Mouse (Mus musculus): ENCODE measurements around the gene Plch2.

DNA sequence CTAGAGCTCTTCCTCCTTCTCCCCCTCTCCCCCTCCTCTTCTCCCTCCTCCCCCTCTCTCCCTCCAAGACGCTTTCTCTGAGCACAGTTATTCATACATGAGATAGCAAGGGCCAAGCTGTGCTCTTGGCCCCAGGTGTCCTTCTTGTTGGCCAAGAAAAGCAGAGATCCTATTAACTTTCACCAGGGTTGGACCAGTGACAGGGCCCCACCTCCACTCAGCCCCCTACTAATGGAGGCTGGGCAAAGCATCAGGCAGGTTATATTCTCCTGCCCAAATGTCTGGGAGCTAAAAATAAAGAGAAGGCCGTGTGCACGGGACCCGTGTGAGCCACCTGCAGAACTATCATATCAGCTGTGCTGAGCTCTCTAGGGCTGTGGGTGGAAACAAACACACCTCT is 61.7 kb downstream of the Plch2 start:
- TF ChIP-seq POLR2A (IDR thresholded peaks at IDR 0.05; ENCODE audit: insufficient read depth, low read length) (no peak), CTCF (IDR thresholded peaks at IDR 0.05; ENCODE audit: low read depth, low read length) (no peak)
